Mouse (Mus musculus) CH12.LX (cell line): ENCODE data around the gene Uck2. TPM values are rescaled to one million over a fixed set of nuclear protein-coding genes. Genes with fewer than 3 reads are reported as not detected.

Source experiments
- DNase-seq: peaks from one replicate; pipeline ENCODE4 v3.0.0-alpha.2; 2013; ENCODE audit errors: extremely low read depth
- H3K27ac ChIP-seq: 2 replicates; pipeline ENCODE4 v1.5.1; 2012; ENCODE audit warnings: low read depth, mild to moderate bottlenecking, control low read depth, moderate library complexity; ENCODE audit not compliant: insufficient read depth
- H3K27me3 ChIP-seq: replicated peaks from 2 replicates; pipeline ENCODE3; 2012; ENCODE audit warnings: inconsistent platforms
- H3K36me3 ChIP-seq, 2 experiments: replicated peaks in 1 of 2; 2 replicates each; pipeline versions ENCODE3 to v1.6.1; 2012; ENCODE audit warnings: inconsistent platforms in 1 of 2, low read length in 1 of 2, mild to moderate bottlenecking in 1 of 2, mixed read lengths in 1 of 2, moderate library complexity in 1 of 2; ENCODE audit not compliant: control insufficient read depth in 1 of 2, insufficient read depth in 1 of 2
- H3K4me1 ChIP-seq, 2 experiments: 2 replicates each; pipeline ENCODE4 v1.6.1; 2012; ENCODE audit warnings: inconsistent platforms in 1 of 2, moderate library complexity in 1 of 2; ENCODE audit not compliant: insufficient read depth in 2 of 2, control insufficient read depth in 1 of 2
- H3K4me2 ChIP-seq: 2 replicates; pipeline ENCODE4 v1.6.1; 2012; ENCODE audit warnings: low read depth, mild to moderate bottlenecking, control low read depth; ENCODE audit not compliant: poor library complexity, insufficient read depth, severe bottlenecking
- H3K4me3 ChIP-seq, 3 experiments: fragments of 150-350 bp in 1 of 3; sonication (generic) in 1 of 3; replicated peaks in 1 of 3; 2 replicates each; pipeline versions ENCODE3 to v1.5.1; 2011 to 2012; ENCODE audit warnings: low read depth in 2 of 3, low read length in 2 of 3, mild to moderate bottlenecking in 2 of 3, moderate library complexity in 2 of 3, control low read depth in 1 of 3, improper control_type of control experiment in 1 of 3, inconsistent platforms in 1 of 3, mixed read lengths in 1 of 3; ENCODE audit not compliant: poor library complexity in 1 of 3
- H3K79me2 ChIP-seq: replicated peaks from 2 replicates; pipeline ENCODE4 v1.6.1; 2012; ENCODE audit warnings: mild to moderate bottlenecking, moderate library complexity; ENCODE audit not compliant: control insufficient read depth, poor library complexity, insufficient read depth, severe bottlenecking; ENCODE audit errors: extremely low read depth
- H3K9ac ChIP-seq: 2 replicates; pipeline ENCODE4 v1.6.1; 2012; ENCODE audit warnings: low read depth, mild to moderate bottlenecking, control low read depth, moderate library complexity; ENCODE audit not compliant: insufficient read depth
- H3K9me3 ChIP-seq: replicated peaks from 2 replicates; pipeline ENCODE3; 2012; ENCODE audit warnings: low read length, inconsistent platforms, mixed read lengths
- BHLHE40 ChIP-seq: IDR thresholded peaks from 2 replicates; pipeline ENCODE4 v1.6.1; 2011; ENCODE audit warnings: mild to moderate bottlenecking, low read depth, low read length, improper control_type of control experiment
- CHD1 ChIP-seq: IDR thresholded peaks from 2 replicates; pipeline ENCODE4 v1.6.1; 2012; ENCODE audit warnings: low read depth, low read length, improper control_type of control experiment, inconsistent platforms
- CHD2 ChIP-seq: IDR thresholded peaks from 2 replicates; pipeline ENCODE4 v1.6.1; 2011; ENCODE audit warnings: low read length, improper control_type of control experiment
- CTCF ChIP-seq, 2 experiments: IDR thresholded peaks in 1 of 2; conservative IDR thresholded peaks in 1 of 2; 2 replicates each; pipeline ENCODE4 v1.5.1; 2011 to 2012; ENCODE audit warnings: low read depth in 2 of 2, low read length in 2 of 2, improper control_type of control experiment in 1 of 2, inconsistent platforms in 1 of 2, mild to moderate bottlenecking in 1 of 2, moderate library complexity in 1 of 2
- ELF1 ChIP-seq: IDR thresholded peaks from 2 replicates; pipeline ENCODE4 v1.6.1; 2014; ENCODE audit warnings: low read depth, mild to moderate bottlenecking, inconsistent platforms, low read length, improper control_type of control experiment
- EP300 ChIP-seq: IDR thresholded peaks from 2 replicates; pipeline ENCODE4 v1.6.1; 2011; ENCODE audit warnings: low read length, improper control_type of control experiment
- ETS1 ChIP-seq: conservative IDR thresholded peaks from 2 replicates; pipeline ENCODE4 v1.6.1; 2012; ENCODE audit warnings: low read depth, mild to moderate bottlenecking, inconsistent platforms, low read length, improper control_type of control experiment, moderate library complexity
- GABPA ChIP-seq: IDR thresholded peaks from 2 replicates; pipeline ENCODE4 v1.6.1; 2012; ENCODE audit warnings: low read depth, low read length, improper control_type of control experiment, inconsistent platforms; ENCODE audit not compliant: insufficient replicate concordance
- HCFC1 ChIP-seq: IDR thresholded peaks from 2 replicates; pipeline ENCODE4 v1.6.1; 2012; ENCODE audit warnings: low read depth, mild to moderate bottlenecking, inconsistent platforms, low read length, improper control_type of control experiment
- IRF4 ChIP-seq: IDR thresholded peaks from 2 replicates; pipeline ENCODE4 v1.6.1; 2014; ENCODE audit warnings: low read depth, mild to moderate bottlenecking, inconsistent platforms, low read length, improper control_type of control experiment
- JUN ChIP-seq: IDR thresholded peaks from 2 replicates; pipeline ENCODE4 v1.6.1; 2011; ENCODE audit warnings: low read depth, mild to moderate bottlenecking, low read length, improper control_type of control experiment, moderate library complexity; ENCODE audit not compliant: insufficient read depth
- JUND ChIP-seq: conservative IDR thresholded peaks from 2 replicates; pipeline ENCODE4 v1.6.1; 2011; ENCODE audit warnings: low read depth, low read length, improper control_type of control experiment
- MAFK ChIP-seq: IDR thresholded peaks from 2 replicates; pipeline ENCODE4 v1.6.1; 2011; ENCODE audit warnings: low read length, improper control_type of control experiment; ENCODE audit not compliant: insufficient replicate concordance
- MAX ChIP-seq: IDR thresholded peaks from 2 replicates; pipeline ENCODE4 v1.6.1; 2011; ENCODE audit warnings: low read length, improper control_type of control experiment
- MEF2A ChIP-seq: IDR thresholded peaks from 2 replicates; pipeline ENCODE4 v1.6.1; 2014; ENCODE audit warnings: low read depth, mild to moderate bottlenecking, inconsistent platforms, low read length, improper control_type of control experiment, borderline replicate concordance
- MXI1 ChIP-seq: IDR thresholded peaks from 2 replicates; pipeline ENCODE4 v1.6.1; 2011; ENCODE audit warnings: mild to moderate bottlenecking, low read depth, low read length, improper control_type of control experiment
- MYC ChIP-seq: IDR thresholded peaks from 2 replicates; pipeline ENCODE4 v1.6.1; 2011; ENCODE audit warnings: low read depth, mild to moderate bottlenecking, improper control_type of control experiment, low read length
- NELFE ChIP-seq: IDR thresholded peaks from 2 replicates; pipeline ENCODE4 v1.6.1; 2011; ENCODE audit warnings: low read depth, low read length, improper control_type of control experiment
- NRF1 ChIP-seq: IDR thresholded peaks from 2 replicates; pipeline ENCODE4 v1.6.1; 2014; ENCODE audit warnings: low read depth, mild to moderate bottlenecking, inconsistent platforms, low read length, improper control_type of control experiment, moderate library complexity
- PAX5 ChIP-seq: IDR thresholded peaks from 2 replicates; pipeline ENCODE4 v1.6.1; 2012; ENCODE audit warnings: low read length, inconsistent platforms, mixed read lengths
- POLR2A ChIP-seq: IDR thresholded peaks from 2 replicates; pipeline ENCODE4 v1.6.1; 2011; ENCODE audit warnings: low read depth, mild to moderate bottlenecking, improper control_type of control experiment, low read length
- RAD21 ChIP-seq: IDR thresholded peaks from 2 replicates; pipeline ENCODE4 v1.6.1; 2011; ENCODE audit warnings: low read depth, mild to moderate bottlenecking, low read length, improper control_type of control experiment, moderate library complexity
- RCOR1 ChIP-seq: conservative IDR thresholded peaks from 2 replicates; pipeline ENCODE4 v1.6.1; 2012; ENCODE audit warnings: low read depth, mild to moderate bottlenecking, inconsistent platforms, low read length, improper control_type of control experiment
- SIN3A ChIP-seq: IDR thresholded peaks from 2 replicates; pipeline ENCODE4 v1.6.1; 2012; ENCODE audit warnings: low read length, improper control_type of control experiment, inconsistent platforms
- SMC3 ChIP-seq: IDR thresholded peaks from 2 replicates; pipeline ENCODE4 v1.6.1; 2011; ENCODE audit warnings: low read depth, low read length, improper control_type of control experiment
- TBP ChIP-seq: conservative IDR thresholded peaks from 2 replicates; pipeline ENCODE4 v1.6.1; 2011; ENCODE audit warnings: low read depth, low read length, improper control_type of control experiment
- TCF12 ChIP-seq: IDR thresholded peaks from 2 replicates; pipeline ENCODE4 v1.6.1; 2014; ENCODE audit warnings: low read depth, mild to moderate bottlenecking, inconsistent platforms, low read length, improper control_type of control experiment
- UBTF ChIP-seq: IDR thresholded peaks from 2 replicates; pipeline ENCODE4 v1.6.1; 2012; ENCODE audit warnings: low read depth, mild to moderate bottlenecking, inconsistent platforms, low read length, improper control_type of control experiment, moderate library complexity
- USF1 ChIP-seq: IDR thresholded peaks from 2 replicates; pipeline ENCODE4 v1.6.1; 2014; ENCODE audit warnings: low read depth, mild to moderate bottlenecking, inconsistent platforms, low read length, improper control_type of control experiment
- USF2 ChIP-seq: conservative IDR thresholded peaks from 2 replicates; pipeline ENCODE4 v1.6.1; 2011; ENCODE audit warnings: low read depth, low read length, improper control_type of control experiment
- ZC3H11A ChIP-seq: IDR thresholded peaks from 2 replicates; pipeline ENCODE4 v1.6.1; 2012; ENCODE audit warnings: low read depth, mild to moderate bottlenecking, inconsistent platforms, low read length, improper control_type of control experiment
- ZKSCAN1 ChIP-seq: IDR thresholded peaks from 2 replicates; pipeline ENCODE4 v1.6.1; 2012; ENCODE audit warnings: low read depth, inconsistent platforms, low read length, improper control_type of control experiment, borderline replicate concordance
- ZMIZ1 ChIP-seq: IDR thresholded peaks from 2 replicates; pipeline ENCODE4 v1.6.1; 2012; ENCODE audit warnings: low read depth, mild to moderate bottlenecking, inconsistent platforms, low read length, improper control_type of control experiment
- dilution Hi-C: fragments of 300-500 bp; cut with MboI; formaldehyde crosslinking; loops from 2 replicates; pipeline ENCODE4 v1.14.3; 2020; ENCODE audit warnings: low sequenced_read_pairs; ENCODE audit not compliant: extremely low pct_unique_long_range_greater_than_20kb, extremely low pct_ligation_motif_present
- in situ Hi-C: fragments of 300-500 bp; cut with MboI; formaldehyde crosslinking; loops from 3 replicates; pipeline ENCODE4 v1.14.3; 2019; ENCODE audit warnings: low sequenced_read_pairs, low pct_ligation_motif_present, low pct_unique_long_range_greater_than_20kb, mixed read lengths
- polyA plus RNA-seq: library from polyadenylated mRNA; unstranded; fragments of >175 nt; gene quantifications from 2 replicates; pipeline ENCODE4 v1.2.1, GENCODE M21; 2012; ENCODE audit warnings: low read depth; ENCODE audit not compliant: insufficient read length
- total RNA-seq, 2 experiments: library from RNA; depleted of rRNA; stranded (reverse); fragments of 300-350 nt in 1 of 2; fragments of >200 nt in 1 of 2; gene quantifications; 2 replicates each; pipeline ENCODE4 v1.2.3; 2012 to 2014

Gene Uck2
- total and polyA plus RNA-seq, 3 experiments = 235 to 392 (median 363) TPM

- TF ChIP-seq JUND = no peak
- 0 out of 2 replicates have a peak, but pooled peaks have one; percentile 26 for TF ChIP-seq TCF12
- TF ChIP-seq GABPA = no peak
- no peak; the same call in 1 of the 2 replicates for TF ChIP-seq SIN3A
- no peak for TF ChIP-seq MEF2A
- TF ChIP-seq MAX = peak; percentile 54; the same call in 1 of the 2 replicates
- no peak for TF ChIP-seq BHLHE40
- peak; percentile 72; the same call in 1 of the 2 replicates for TF ChIP-seq MXI1
These were observed 773 bp downstream of the Uck2 start (continued) for GRCm38 (mm10) chr1:167284258-167284836.

- Histone ChIP-seq H3K79me2 (peaks cover 59% of the 10 kb centered on the region), H3K9me3 (no peaks in the 10 kb centered on the region), H3K27ac (peak overlapping the region; percentile 79), H3K27me3 (no peaks in the 10 kb centered on the region), H3K36me3 (peaks cover 7 to 17% of the 10 kb centered on the region in 2 experiments), H3K4me2 (peak overlapping the region; percentile 53), H3K4me3 (peak overlapping the region; percentile 76 to 91 (median 89)), H3K9ac (peak overlapping the region; percentile 87), H3K4me1 (peaks cover 15 to 38% of the 10 kb centered on the region in 2 experiments)
- in situ Hi-C loops = no loop called here
- peak; percentile 66 for DNase-seq
- dilution Hi-C loops = no loop called here
- no peak for TF ChIP-seq JUN
- TF ChIP-seq USF2 = no peak
- no peak for TF ChIP-seq ZKSCAN1
- no peak for TF ChIP-seq USF1
- no peak for TF ChIP-seq PAX5
- no peak; the same call in 1 of the 2 replicates for TF ChIP-seq UBTF
- TF ChIP-seq POLR2A = peak; percentile 78
- TF ChIP-seq MYC = peak; percentile 98
- no peak; the same call in 1 of the 2 replicates for TF ChIP-seq ZMIZ1
- no peak for TF ChIP-seq ELF1
- no peak for TF ChIP-seq RCOR1
- TF ChIP-seq SIN3A = no peak; the same call in 1 of the 2 replicates
- peak; percentile 55; the same call in 1 of the 2 replicates for TF ChIP-seq TBP
- TF ChIP-seq MAX = peak; percentile 94
- no peak for TF ChIP-seq MAFK
- TF ChIP-seq CTCF (conservative IDR thresholded peaks at IDR 0.05 in 1 of 2, IDR thresholded peaks at IDR 0.05 in 1 of 2; ENCODE audit: low read depth in 2 of 2, low read length in 2 of 2) = no peak
- TF ChIP-seq JUND = no peak
- TF ChIP-seq HCFC1 = no peak
- no peak for TF ChIP-seq GABPA
- TF ChIP-seq CHD2 = no peak
- TF ChIP-seq ETS1 = no peak
- TF ChIP-seq MEF2A = 0 out of 2 replicates have a peak, but pooled peaks have one; percentile 12
- TF ChIP-seq BHLHE40 = no peak
- no peak for TF ChIP-seq SMC3
- TF ChIP-seq RAD21 = no peak
- 0 out of 2 replicates have a peak, but pooled peaks have one; percentile 14 for TF ChIP-seq CHD1
- TF ChIP-seq NELFE = peak; percentile 72
- TF ChIP-seq EP300 = no peak
- TF ChIP-seq ZC3H11A = no peak
- 0 out of 2 replicates have a peak, but pooled peaks have one; percentile 49 for TF ChIP-seq TCF12
- peak; percentile 93 for TF ChIP-seq MXI1
- TF ChIP-seq NRF1 = no peak
- TF ChIP-seq IRF4 = no peak
These were observed 1.5 kb downstream of the Uck2 start for GRCm38 (mm10) chr1:167283441-167284257.
